Mouse (Mus musculus): Measurements from ENCODE around the gene Cmtm2b.
"Not testable (repeated sequence)": the region's sequence is repeated elsewhere in the genome, so short reads cannot be mapped to it uniquely, and the experiment has no call there.

Gene Cmtm2b

DNA sequence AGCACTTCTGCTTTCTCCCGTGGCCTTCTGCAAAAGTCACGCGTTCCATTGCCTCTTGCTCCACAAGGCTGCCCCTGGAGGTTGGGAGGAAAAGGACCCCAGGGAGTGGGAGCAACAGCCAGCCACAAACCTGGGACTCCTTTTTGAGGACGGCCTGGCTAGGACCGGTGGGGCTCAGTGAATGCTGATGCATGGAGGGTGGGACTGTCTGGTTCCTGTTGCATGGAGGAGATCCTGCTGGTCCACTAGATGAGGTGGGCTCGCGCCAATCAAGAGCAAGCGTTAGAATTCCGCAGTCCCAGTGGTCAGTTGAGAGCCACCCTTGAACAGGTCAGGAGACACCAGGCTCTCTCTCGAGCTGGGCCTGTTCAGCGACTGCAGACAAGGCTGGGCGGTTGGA, at the start of gene Cmtm2b:
Gene Cmtm2b (plus strand): TSS at position 301 of the 400 bp plus-strand sequence.
- DNase-seq (ENCODE audit: low spot score in 2 of 2): not testable (repeated sequence)

DNA sequence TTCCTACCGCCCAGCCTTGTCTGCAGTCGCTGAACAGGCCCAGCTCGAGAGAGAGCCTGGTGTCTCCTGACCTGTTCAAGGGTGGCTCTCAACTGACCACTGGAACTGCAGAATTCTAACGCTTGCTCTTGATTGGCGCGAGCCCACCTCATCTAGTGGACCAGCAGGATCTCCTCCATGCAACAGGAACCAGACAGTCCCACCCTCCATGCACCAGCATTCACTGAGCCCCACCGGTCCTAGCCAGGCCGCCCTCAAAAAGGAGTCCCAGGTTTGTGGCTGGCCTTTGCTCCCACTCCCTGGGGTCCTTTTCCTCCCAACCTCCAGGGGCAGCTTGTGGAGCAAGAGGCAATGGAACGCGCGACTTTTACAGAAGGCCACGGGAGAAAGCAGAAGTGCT, 28.9 kb upstream of the Cmtm2b start, which contains the start of gene Cmtm2a:
Gene Cmtm2a (minus strand): TSS at position 101 of the 400 bp plus-strand sequence.
- not testable (repeated sequence) for DNase-seq (ENCODE audit: low spot score in 2 of 2)

DNA sequence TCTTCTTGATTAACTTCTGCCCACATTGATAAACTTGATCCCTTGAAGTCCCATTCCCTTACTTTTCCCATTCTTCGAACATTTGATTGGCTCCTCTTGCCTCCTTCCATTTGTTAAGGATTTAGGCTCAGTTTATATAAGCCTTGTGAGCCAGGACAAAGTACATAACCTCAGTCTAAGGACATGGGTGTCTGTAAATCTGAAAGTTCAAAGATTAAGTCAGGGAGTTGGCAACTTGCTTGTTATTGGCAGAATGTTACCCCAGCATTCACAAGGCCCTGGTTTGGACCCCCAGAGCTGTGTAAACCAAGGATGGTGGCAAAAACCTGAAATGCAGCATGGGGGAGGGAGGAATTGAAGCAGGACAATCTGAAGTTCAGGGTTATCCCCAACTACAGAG, 27.6 kb upstream of the Cmtm2b start:
- no peak for DNase-seq (ENCODE audit: low spot score in 2 of 2)

DNA sequence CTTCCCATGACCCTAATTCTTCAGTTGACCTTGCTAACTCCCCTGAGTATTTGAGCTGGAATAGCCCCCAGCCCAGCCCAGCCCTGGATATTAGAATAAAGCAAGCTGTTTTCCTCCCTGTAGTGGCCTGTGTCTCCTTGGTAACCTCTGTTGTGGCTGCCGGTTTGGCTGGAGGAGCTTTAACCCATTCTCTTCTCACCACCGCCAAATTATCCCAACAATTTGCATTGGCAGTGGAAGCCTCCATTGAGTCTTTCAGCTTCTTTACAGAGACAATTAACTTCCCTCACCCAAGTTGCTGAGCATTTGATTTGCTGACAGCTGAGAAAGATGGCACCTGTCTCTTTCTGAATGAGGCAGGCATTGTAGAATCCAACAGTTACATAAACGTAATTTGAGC, 20.5 kb upstream of the Cmtm2b start:
- not testable (repeated sequence) for DNase-seq (ENCODE audit: low spot score in 2 of 2)

DNA sequence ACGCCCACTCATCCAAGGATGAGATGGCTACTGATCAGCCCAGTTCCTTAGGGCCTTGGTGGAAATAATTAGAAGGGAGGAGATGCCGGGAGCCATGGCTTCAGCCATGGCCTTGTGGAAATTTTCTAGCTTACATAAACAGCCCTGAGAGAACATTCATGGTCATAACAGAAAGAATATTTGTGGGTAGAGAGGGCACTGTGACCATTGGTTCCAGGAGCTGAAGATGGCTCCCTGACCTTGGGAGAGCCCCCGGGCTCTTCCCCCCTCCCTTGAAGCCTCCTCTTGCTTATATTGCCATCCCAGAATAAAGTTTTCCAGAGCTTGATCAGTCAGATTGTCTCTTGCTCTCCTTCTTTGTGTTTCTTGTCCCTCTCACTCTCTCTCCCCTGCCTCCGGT, 19.5 kb upstream of the Cmtm2b start:
- not testable (repeated sequence) for DNase-seq (ENCODE audit: low spot score in 2 of 2)

- no peak for DNase-seq (ENCODE audit: low spot score in 2 of 2)
Observed at GRCm38 (mm10) chr8:104304962-104305361, 17.1 kb upstream of the Cmtm2b start.

GRCm38 (mm10) chr8:104308341-104308740, 13.7 kb upstream of the Cmtm2b start:
- not testable (repeated sequence) for DNase-seq (ENCODE audit: low spot score in 2 of 2)

DNA sequence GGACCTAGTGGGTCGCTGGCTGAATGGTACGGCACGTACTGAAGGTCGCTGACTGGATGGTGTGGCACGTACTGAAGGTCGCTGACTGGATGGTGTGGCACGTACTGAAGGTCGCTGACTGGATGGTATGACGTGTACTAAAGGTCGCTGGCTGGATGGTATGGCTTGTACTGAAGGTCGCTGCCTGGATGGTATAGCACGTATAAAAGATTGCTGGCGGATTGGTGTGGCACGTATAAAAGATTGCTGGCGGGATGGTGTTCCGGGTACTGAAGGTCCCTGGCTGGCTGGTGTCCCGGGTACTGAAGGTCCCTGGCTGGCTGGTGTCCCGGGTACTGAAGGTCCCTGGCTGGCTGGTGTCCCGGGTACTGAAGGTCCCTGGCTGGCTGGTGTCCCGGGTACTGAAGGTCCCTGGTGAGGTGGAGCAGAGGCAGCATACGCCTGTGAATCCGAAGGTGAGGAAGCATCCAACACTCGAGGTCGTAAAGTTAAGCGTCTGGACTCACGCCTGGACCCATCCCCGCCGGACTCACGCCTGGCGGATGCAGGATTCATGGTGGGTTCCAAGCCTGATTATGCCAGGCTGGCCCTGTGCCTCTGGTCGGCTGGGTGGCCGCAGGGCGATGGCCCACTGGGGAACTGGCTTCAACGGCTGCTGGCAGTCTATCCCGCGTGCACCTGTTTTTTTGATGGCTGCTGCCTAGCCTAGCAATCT, 12.4 kb upstream of the Cmtm2b start, which contains the start of the genes Gm45711 and Cmtm1:
Gene Gm45711 (minus strand): TSS at position 641 of the 715 bp plus-strand sequence.
Gene Cmtm1 (minus strand): TSS at position 705 of the 715 bp plus-strand sequence.
- DNase-seq (ENCODE audit: low spot score in 2 of 2): not testable (repeated sequence)

DNA sequence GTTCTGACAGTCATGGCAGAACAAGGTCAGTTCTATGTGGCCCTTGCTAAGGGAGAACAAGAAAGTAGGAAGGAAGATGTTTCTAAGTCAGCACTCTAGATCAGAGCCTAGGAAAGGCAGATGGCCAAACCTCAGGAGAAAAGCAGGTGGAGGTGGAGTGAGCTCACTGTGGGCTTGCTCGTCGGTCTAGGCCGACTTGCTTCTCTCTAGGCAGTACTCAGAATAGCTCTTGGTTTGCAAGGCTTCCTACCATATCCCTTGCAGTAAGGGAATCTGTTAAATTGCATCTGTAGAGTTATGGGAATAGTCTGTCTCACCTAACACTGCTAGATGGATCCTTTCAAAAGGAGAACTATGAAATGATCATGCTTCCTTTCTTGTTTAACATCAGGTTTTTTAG, 10.0 kb upstream of the Cmtm2b start:
- DNase-seq (ENCODE audit: low spot score in 2 of 2): not testable (repeated sequence)

- no peak for DNase-seq (ENCODE audit: low spot score in 2 of 2)
Observed at GRCm38 (mm10) chr8:104313311-104313710, 8.7 kb upstream of the Cmtm2b start.

- not testable (repeated sequence) for DNase-seq (ENCODE audit: low spot score in 2 of 2)
Observed at GRCm38 (mm10) chr8:104321267-104321666, 763 bp upstream of the Cmtm2b start, which contains the start of gene Gm11020. TSS of gene Gm11020 (plus strand) at chr8:104321567.

DNA sequence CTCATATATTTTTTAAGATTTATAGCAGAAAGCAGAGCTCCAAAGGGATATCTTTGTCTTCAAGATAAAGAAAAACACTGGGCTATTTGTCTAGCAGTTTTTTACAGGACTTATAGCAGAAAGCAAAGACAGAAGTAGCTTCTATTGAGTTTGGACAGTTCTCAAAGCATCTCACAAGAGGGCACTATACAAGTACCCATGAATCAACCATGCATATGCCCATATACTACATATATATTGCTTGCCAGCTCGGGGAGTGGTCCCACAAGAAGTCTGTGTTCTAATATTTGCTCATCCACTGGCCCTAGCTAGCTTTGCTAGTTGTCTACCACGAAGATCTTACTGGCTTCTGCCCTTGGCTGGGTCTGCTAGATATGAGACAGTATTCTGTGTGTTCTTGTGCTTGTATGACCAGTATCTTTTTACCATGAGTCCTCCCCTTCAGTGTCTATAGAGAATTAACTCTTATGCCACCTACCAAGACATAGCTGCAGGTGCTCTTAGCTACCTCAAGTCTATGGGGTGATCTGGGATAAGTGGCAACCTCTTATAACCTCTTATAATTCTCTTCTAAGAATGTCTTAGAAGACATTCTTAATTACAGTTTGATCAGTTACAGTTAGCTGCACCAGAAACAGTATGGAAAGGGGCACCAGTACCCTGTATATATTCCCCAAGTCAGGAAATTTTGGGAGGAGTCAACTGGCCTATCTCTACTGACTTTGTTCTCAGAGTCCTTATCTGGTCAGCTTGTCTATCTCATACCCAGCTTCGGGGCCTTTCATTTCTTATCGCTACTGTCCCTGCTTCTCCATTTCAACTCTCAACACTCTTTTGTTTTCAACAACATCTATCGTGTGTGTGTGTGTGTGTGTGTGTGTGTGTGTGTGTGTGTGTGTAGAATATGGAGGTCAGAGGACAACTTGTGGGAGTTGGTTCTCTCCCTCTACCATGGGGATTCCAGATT, 10.9 kb downstream of the Cmtm2b start:
- no peak for DNase-seq (ENCODE audit: low spot score in 2 of 2)

DNA sequence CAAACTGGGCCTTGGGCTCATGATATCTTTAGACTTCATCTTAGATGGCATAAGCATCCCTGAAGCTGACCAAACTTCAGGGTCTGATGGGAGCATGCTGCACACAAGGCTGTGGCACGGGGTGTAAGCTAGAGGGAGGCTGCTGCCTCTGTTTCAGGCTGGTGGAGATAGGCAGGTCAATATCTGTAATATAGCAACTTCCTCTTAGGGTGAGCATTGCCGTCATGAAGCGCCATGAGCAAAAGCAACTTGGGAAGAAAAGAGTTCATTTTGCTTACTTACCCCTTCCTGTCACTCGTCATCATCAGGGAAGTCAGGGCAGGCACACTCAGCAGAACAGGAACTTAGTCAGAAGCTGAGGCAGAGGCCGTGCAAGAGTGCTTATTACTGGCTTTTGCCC, 11.8 kb downstream of the Cmtm2b start:
- no peak for DNase-seq (ENCODE audit: low spot score in 2 of 2)

DNA sequence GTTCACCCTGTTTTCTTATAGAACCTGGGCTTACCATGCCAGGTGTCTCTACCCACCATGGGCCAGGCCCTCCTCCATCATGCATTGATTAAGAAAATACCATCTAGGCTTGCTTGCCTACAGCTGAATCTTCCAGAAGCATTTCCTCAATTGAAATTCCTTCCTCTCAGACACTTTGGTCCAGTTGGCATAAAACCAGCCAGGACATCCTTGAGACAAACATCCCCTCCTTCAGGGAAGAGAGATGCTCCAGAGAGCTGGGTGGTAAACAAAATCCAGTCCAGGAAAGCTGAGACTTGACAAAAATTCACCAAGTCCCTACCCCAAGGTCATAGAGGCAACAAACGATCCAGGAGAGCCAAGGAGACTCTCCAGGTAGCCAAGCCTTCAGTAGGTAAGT, 12.2 kb downstream of the Cmtm2b start:
- no peak for DNase-seq (ENCODE audit: low spot score in 2 of 2)

- no peak for DNase-seq (ENCODE audit: low spot score in 2 of 2)
Observed at GRCm38 (mm10) chr8:104336806-104337205, 14.8 kb downstream of the Cmtm2b start.

DNA sequence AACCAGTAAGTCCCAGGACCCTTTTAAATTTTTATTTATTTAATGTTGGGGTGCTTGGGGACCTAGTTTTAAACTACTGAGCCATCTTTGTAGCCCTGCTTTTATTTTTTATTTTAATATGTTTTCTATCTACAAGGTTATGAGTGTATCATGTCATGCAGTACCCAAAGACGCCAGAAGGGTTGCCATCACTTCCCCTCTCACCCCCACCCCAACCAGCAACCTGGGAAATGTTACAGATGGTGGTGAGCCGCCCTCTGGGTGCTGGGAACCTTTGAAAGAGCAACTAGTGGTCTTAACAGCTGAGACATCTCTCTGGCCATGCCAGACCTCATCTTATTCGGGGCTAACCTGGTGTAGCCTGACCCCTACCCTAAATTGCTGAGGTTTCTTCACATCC, 15.9 kb downstream of the Cmtm2b start:
- DNase-seq (ENCODE audit: low spot score in 2 of 2): peak in 1 of 2 experiments; percentile 44

DNA sequence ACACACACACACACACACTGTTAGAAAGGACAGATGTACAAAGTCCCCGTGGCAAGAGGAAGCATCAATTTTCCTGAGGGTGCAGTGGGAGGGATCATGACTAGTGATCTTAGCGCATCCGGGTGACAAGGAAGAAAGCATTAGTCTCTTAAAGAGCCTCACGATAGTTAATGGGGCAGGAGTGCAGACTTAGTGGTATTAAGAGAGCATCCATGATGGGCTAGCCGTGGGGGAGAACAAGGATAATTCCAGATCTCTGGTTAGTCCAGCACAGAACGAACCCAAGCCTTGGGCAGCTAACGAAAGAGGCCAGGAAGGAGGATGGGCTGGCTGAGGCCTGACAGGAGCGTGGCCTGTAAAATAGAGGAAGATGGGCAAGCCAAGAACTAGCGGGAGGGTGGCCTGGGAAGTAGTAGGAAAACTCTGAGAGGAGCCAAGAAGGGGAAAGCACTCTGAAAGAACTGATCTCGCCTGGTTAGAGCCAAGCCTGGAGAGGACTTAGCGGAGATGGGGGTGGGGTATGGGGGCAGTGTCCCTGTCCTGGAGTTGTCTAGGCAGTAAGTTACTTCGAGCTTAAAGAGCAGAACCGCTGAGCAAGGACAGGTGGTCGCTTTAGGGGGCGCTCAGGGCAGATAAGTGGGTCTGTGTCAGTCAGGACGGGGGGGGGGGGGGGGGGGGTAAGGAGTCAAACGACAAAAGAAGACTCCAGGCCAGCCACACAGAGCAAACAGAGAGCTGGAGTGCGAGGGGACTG, 17.4 kb downstream of the Cmtm2b start, which contains the start of gene Cmtm3:
Gene Cmtm3 (plus strand): TSS at position 182 of the 754 bp plus-strand sequence.
- no peak for DNase-seq (ENCODE audit: low spot score in 2 of 2)

- peak in 1 of 2 experiments; percentile 26 for DNase-seq (ENCODE audit: low spot score in 2 of 2)
Observed at GRCm38 (mm10) chr8:104339983-104340232, 17.9 kb downstream of the Cmtm2b start.

DNA sequence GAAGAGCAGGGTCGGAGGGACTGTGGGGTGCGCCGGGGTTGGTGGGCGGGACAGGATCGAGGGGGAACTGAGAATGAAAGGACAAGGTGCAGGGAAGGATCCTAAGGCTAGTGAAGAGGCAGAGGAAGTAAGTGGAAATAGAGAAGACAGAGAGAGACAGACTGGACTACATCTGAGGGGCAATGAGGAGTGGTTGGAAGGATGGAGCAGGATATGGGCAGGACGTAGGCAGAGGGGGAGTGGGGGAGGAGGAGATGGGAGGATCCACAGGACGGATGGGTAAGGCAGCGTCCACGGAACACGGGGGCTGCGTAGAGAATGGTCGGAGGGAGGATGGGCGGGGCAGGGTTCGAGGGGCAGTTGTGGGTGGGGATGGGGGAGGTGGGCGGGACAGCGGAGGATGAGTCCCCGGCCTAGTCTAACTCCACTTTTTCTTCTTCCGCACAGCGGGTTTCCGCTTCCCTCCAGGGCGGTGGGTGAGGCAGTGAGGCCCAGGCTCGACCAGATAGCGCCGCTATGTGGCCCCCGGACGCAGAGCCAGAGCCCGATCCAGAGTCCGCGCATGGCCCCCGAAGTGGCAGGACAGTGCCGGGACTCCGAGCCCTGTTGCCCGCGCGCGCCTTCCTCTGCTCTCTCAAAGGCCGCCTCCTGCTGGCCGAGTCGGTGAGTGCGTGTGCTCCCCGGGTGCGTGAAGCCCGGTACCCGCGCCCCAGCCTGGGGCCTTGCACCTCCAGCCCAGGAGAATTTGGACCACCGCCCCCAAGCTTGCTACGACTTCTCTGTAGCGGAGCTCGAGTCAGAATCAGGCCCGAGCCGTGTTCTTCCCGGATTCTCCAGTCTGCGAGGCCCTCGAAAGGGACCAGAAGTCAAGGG, 18.4 kb downstream of the Cmtm2b start:
- DNase-seq (ENCODE audit: low spot score in 2 of 2): peak; percentile 57 to 83

DNA sequence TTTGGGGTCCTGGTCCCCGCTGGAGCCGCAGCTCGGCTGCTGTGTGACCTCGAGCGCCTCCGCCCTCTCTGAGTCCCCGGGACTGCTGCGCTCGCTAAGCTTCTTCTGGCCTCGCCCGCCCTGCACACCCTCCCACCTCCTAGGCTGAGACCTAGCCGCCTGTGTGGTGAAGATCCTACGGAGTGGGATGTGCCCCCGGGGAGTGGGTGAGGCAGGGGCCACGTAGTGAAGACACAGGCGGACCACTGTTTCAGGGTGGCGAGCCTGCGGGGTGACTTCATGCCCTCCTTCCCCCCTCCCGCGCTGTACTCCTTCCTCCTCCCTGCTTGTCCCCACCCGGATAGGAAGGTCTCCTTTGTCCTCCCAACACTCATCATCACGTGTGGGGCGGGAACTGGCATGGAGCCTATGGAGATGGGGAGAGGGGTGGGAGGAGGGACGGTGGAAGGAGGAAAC, 19.1 kb downstream of the Cmtm2b start:
- DNase-seq (ENCODE audit: low spot score in 2 of 2): peak in 1 of 2 experiments; percentile 36

GRCm38 (mm10) chr8:104341678-104342077, 19.6 kb downstream of the Cmtm2b start:
- DNase-seq (ENCODE audit: low spot score in 2 of 2): no peak
